Mouse (Mus musculus): ENCODE measurements around the gene Lin54.

- TF ChIP-seq E2F4 (IDR thresholded peaks at IDR 0.05; ENCODE audit: insufficient read depth): no peak
- TF ChIP-seq POLR2A (IDR thresholded peaks at IDR 0.05; ENCODE audit: insufficient read length, low read depth): no peak
- TF ChIP-seq POLR2AphosphoS2 (IDR thresholded peaks at IDR 0.05; ENCODE audit: insufficient read length, low read depth): no peak
- no peak for TF ChIP-seq TCF3 (IDR thresholded peaks at IDR 0.05; ENCODE audit: insufficient read length, low read depth)
Observed at GRCm38 (mm10) chr5:100410281-100410680, 90.2 kb downstream of the Lin54 start.
